In the genomic region with DNA sequence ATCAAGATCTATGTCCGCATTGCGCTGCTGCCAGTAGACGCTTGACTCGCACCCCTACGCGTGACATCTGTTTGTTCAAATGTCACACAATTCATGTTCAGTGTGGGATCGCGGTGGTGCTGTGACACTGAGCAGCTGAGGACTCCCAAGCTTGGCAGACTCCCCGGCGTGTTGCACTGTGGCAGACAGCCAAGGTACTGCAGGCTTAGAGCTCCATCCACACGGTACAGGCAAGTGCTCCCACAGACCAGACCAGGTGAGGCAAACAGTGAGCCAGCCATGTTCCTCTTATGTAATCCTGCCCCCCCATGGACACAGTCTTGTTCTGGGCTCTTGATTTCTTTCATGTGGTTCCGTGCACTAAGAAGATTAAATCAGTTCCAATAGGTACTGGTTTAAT, we compare ENCODE assay signal across 8 mouse cellular contexts.
DNase-seq lines count a peak whose midpoint lies in the region; ATAC-seq lines count a peak whose summit lies in the region.

No protein-coding gene starts in this region.

- no peak overlapping the region for H3K4me2 ChIP-seq in heart, embryonic 12.5 days
- no peak overlapping the region for H3K4me2 ChIP-seq in lung, embryonic 15.5 days
- H3K4me2 ChIP-seq in stomach, embryonic 15.5 days = no peak overlapping the region

- H3K27me3 ChIP-seq in heart, embryonic 12.5 days (replicated peaks) = no peaks in the 10 kb centered on the region
- H3K27me3 ChIP-seq in lung, embryonic 15.5 days = no peaks in the 10 kb centered on the region; the same call in 1 of the 2 replicates
- H3K27me3 ChIP-seq in stomach, embryonic 15.5 days (replicated peaks) = no peaks in the 10 kb centered on the region

- no peak overlapping the region for H3K4me3 ChIP-seq in heart, embryonic 12.5 days
- H3K4me3 ChIP-seq in lung, embryonic 15.5 days = no peak overlapping the region
- H3K4me3 ChIP-seq in stomach, embryonic 15.5 days (replicated peaks) = no peak overlapping the region

- 68% methylated on average over 12 of the region's 12 CpGs for WGBS in heart, embryonic 12.5 days
- WGBS in lung, embryonic 15.5 days = 45% methylated on average over 12 of the region's 12 CpGs
- 32% methylated on average over 12 of the region's 12 CpGs for WGBS in stomach, embryonic 15.5 days

- H3K4me1 ChIP-seq in heart, embryonic 12.5 days (replicated peaks) = peaks cover 8% of the 10 kb centered on the region; the same call in 1 of the 2 replicates
- H3K4me1 ChIP-seq in lung, embryonic 15.5 days = peaks cover 21% of the 10 kb centered on the region
- H3K4me1 ChIP-seq in stomach, embryonic 15.5 days = no peaks in the 10 kb centered on the region; the same call in 1 of the 2 replicates

- ATAC-seq in heart, embryonic 12.5 days (ENCODE audit: insufficient number of reproducible peaks, low FRiP score) = no peak; the same call in 1 of the 2 replicates
- ATAC-seq in lung, embryonic 15.5 days (ENCODE audit: borderline replicate concordance, extremely low read depth, low FRiP score, low TSS enrichment) = peak; percentile 86
- peak; percentile 35; the same call in 1 of the 2 replicates for ATAC-seq in stomach, embryonic 15.5 days (ENCODE audit: insufficient read depth, low FRiP score, low read depth)

- H3K36me3 ChIP-seq in heart, embryonic 12.5 days = no peaks in the 10 kb centered on the region
- no peaks in the 10 kb centered on the region for H3K36me3 ChIP-seq in lung, embryonic 15.5 days
- no peaks in the 10 kb centered on the region for H3K36me3 ChIP-seq in stomach, embryonic 15.5 days

- H3K27ac ChIP-seq in heart, embryonic 12.5 days (ENCODE audit: poor library complexity, severe bottlenecking) = no peak overlapping the region
- H3K27ac ChIP-seq in lung, embryonic 15.5 days = no peak overlapping the region
- peak overlapping the region; percentile 58; the same call in 1 of the 2 replicates for H3K27ac ChIP-seq in stomach, embryonic 15.5 days

- H3K9ac ChIP-seq in heart, embryonic 12.5 days = no peak overlapping the region
- no peak overlapping the region for H3K9ac ChIP-seq in lung, embryonic 15.5 days
- H3K9ac ChIP-seq in stomach, embryonic 15.5 days = no peak overlapping the region

- no peaks in the 10 kb centered on the region for H3K9me3 ChIP-seq in heart, embryonic 12.5 days (replicated peaks)
- H3K9me3 ChIP-seq in lung, embryonic 15.5 days = no peaks in the 10 kb centered on the region
- H3K9me3 ChIP-seq in stomach, embryonic 15.5 days = no peaks in the 10 kb centered on the region

- peak; percentile 96 for DNase-seq in heart, adult 11 months
- peak; percentile 78 for DNase-seq in cerebellum, adult 18-20 months
- DNase-seq in heart, adult 9 months (ENCODE audit: low spot score in 2 of 2) = peak; percentile 40 to 68
- peak; percentile 73 to 79 for DNase-seq in kidney, postnatal 4 days
- DNase-seq in spleen, postnatal 4 days (ENCODE audit: low spot score in 2 of 2) = no peak

Comparison
In these comparisons a context has a peak if more than half of its experiments do, and no peak if none do; other contexts are left out.
1. DNase-seq: peak in heart, adult 11 months (single experiment), cerebellum, adult 18-20 months (2 of 2), heart, adult 9 months (2 of 2) and kidney, postnatal 4 days (2 of 2); none in spleen, postnatal 4 days (0 of 2).